Mouse (Mus musculus) myocyte (in vitro differentiated cells): ENCODE results near the gene Susd4. TPM values are rescaled to one million over a fixed set of nuclear protein-coding genes. Genes with fewer than 3 reads are reported as not detected.

Source experiments
- H3K27me3 ChIP-seq: one replicate; pipeline ENCODE4 v1.6.1; 2011; ENCODE audit not compliant: control insufficient read depth, insufficient read depth, insufficient read length
- H3K36me3 ChIP-seq: one replicate; pipeline ENCODE4 v1.6.1; 2011; ENCODE audit not compliant: control insufficient read depth, insufficient read depth
- H3K4me2 ChIP-seq: one replicate; pipeline ENCODE4 v1.6.1; 2011; ENCODE audit warnings: low read depth, control low read depth
- H3K4me3 ChIP-seq: one replicate; pipeline ENCODE4 v1.5.1; 2011; ENCODE audit warnings: mild to moderate bottlenecking, control low read depth, moderate library complexity
- H3K79me2 ChIP-seq: one replicate; pipeline ENCODE4 v1.6.1; 2011; ENCODE audit not compliant: control insufficient read depth, insufficient read depth
- H3ac ChIP-seq: one replicate; pipeline ENCODE4 v1.6.1; 2011; ENCODE audit not compliant: control insufficient read depth, insufficient read length
- CEBPB ChIP-seq: IDR thresholded peaks from 2 replicates; pipeline ENCODE4 v1.6.1; 2011; ENCODE audit warnings: mild to moderate bottlenecking, moderate library complexity; ENCODE audit not compliant: poor library complexity, insufficient read depth, severe bottlenecking
- E2F4 ChIP-seq: IDR thresholded peaks from one replicate; pipeline ENCODE4 v1.6.1; 2011; ENCODE audit warnings: mild to moderate bottlenecking, control low read depth, moderate library complexity; ENCODE audit not compliant: insufficient read depth
- MAX ChIP-seq: IDR thresholded peaks from one replicate; pipeline ENCODE4 v1.6.1; 2011; ENCODE audit warnings: low read depth, mild to moderate bottlenecking, control low read depth
- MYOD1 ChIP-seq, 3 experiments: IDR thresholded peaks; one replicate each; pipeline ENCODE4 v1.6.1; 2011; ENCODE audit warnings: control low read depth in 2 of 3, low read depth in 2 of 3, mild to moderate bottlenecking in 2 of 3, moderate library complexity in 1 of 3; ENCODE audit not compliant: insufficient read length in 2 of 3, control insufficient read depth in 1 of 3
- MYOG ChIP-seq, 3 experiments: IDR thresholded peaks; one replicate each; pipeline ENCODE4 v1.6.1; 2011; ENCODE audit warnings: control low read depth in 2 of 3, low read depth in 2 of 3, mild to moderate bottlenecking in 2 of 3; ENCODE audit not compliant: insufficient read length in 2 of 3, control insufficient read depth in 1 of 3, insufficient read depth in 1 of 3
- POLR2A ChIP-seq: IDR thresholded peaks from one replicate; pipeline ENCODE4 v1.6.1; 2011; ENCODE audit warnings: low read depth, mild to moderate bottlenecking, control low read depth, moderate library complexity; ENCODE audit not compliant: insufficient read length
- POLR2AphosphoS2 ChIP-seq: IDR thresholded peaks from one replicate; pipeline ENCODE4 v1.6.1; 2011; ENCODE audit warnings: low read depth, control low read depth; ENCODE audit not compliant: insufficient read length
- REST ChIP-seq: IDR thresholded peaks from one replicate; pipeline ENCODE4 v1.6.1; 2011; ENCODE audit warnings: mild to moderate bottlenecking, control low read depth, moderate library complexity; ENCODE audit not compliant: insufficient read depth, insufficient read length
- SRF ChIP-seq: IDR thresholded peaks from one replicate; pipeline ENCODE4 v1.6.1; 2011; ENCODE audit warnings: low read depth; ENCODE audit not compliant: control insufficient read depth, insufficient read length
- TCF12 ChIP-seq: IDR thresholded peaks from one replicate; pipeline ENCODE4 v1.6.1; 2011; ENCODE audit warnings: mild to moderate bottlenecking, control low read depth; ENCODE audit not compliant: poor library complexity, insufficient read depth, severe bottlenecking
- TCF3 ChIP-seq: IDR thresholded peaks from one replicate; pipeline ENCODE4 v1.6.1; 2011; ENCODE audit warnings: low read depth, control low read depth; ENCODE audit not compliant: insufficient read length
- USF1 ChIP-seq: IDR thresholded peaks from one replicate; pipeline ENCODE4 v1.6.1; 2011; ENCODE audit warnings: low read depth, mild to moderate bottlenecking, control low read depth, moderate library complexity
- polyA plus RNA-seq: library from polyadenylated mRNA; unstranded; fragments of >200 nt; fragmentation: generic; extraction: Trizol; gene quantifications from one replicate; pipeline ENCODE4 v1.2.1, GENCODE M21; 2012; ENCODE audit warnings: missing spikeins

Susd4 gene
- polyA plus RNA-seq, 1 experiment, result 0.04 TPM

- Histone ChIP-seq H3K79me2 (no peaks in the 10 kb centered on the region), H3K4me2 (no peak overlapping the region), H3K36me3 (no peaks in the 10 kb centered on the region), H3K27me3 (no peaks in the 10 kb centered on the region), H3ac (no peak overlapping the region), H3K4me3 (no peak overlapping the region)
- TF ChIP-seq SRF, result no peak
- TF ChIP-seq POLR2A, result no peak
- TF ChIP-seq CEBPB, result no peak
- TF ChIP-seq MYOG (IDR thresholded peaks at IDR 0.05; ENCODE audit: control insufficient read depth in 1 of 3, insufficient read depth in 1 of 3, insufficient read length in 2 of 3, low read depth in 2 of 3), result no peak
Observed at GRCm38 (mm10) chr1:182937486-182938120, 173.9 kb downstream of the Susd4 start.

GRCm38 (mm10) chr1:182941921-182942320 lies 178.3 kb downstream of the Susd4 start:
- no peak overlapping the region for H3ac ChIP-seq
- H3K4me2 ChIP-seq, result no peak overlapping the region
- H3K79me2 ChIP-seq, result no peaks in the 10 kb centered on the region
- H3K36me3 ChIP-seq, result no peaks in the 10 kb centered on the region
- no peak overlapping the region for H3K4me3 ChIP-seq
- no peaks in the 10 kb centered on the region for H3K27me3 ChIP-seq
- TF ChIP-seq POLR2AphosphoS2 (no peak), SRF (no peak), POLR2A (no peak), MAX (no peak), MYOD1 (IDR thresholded peaks at IDR 0.05; ENCODE audit: control insufficient read depth in 1 of 3, insufficient read length in 2 of 3, low read depth in 2 of 3) (no peak), TCF3 (no peak), MYOG (IDR thresholded peaks at IDR 0.05; ENCODE audit: control insufficient read depth in 1 of 3, insufficient read depth in 1 of 3, insufficient read length in 2 of 3, low read depth in 2 of 3) (no peak), USF1 (no peak)

- no peak overlapping the region for H3K4me3 ChIP-seq
- H3ac ChIP-seq, result no peak overlapping the region
- no peak for TF ChIP-seq MAX
- TF ChIP-seq USF1, result no peak
- TF ChIP-seq TCF3, result no peak
- no peak for TF ChIP-seq CEBPB
- no peak for TF ChIP-seq TCF12
- no peak for TF ChIP-seq POLR2A
- no peak for TF ChIP-seq MYOG (IDR thresholded peaks at IDR 0.05; ENCODE audit: control insufficient read depth in 1 of 3, insufficient read depth in 1 of 3, insufficient read length in 2 of 3, low read depth in 2 of 3)
- TF ChIP-seq POLR2AphosphoS2, result no peak
- TF ChIP-seq MYOD1 (IDR thresholded peaks at IDR 0.05; ENCODE audit: control insufficient read depth in 1 of 3, insufficient read length in 2 of 3, low read depth in 2 of 3), result no peak
- no peak for TF ChIP-seq REST
- no peak for TF ChIP-seq E2F4
- H3K36me3 ChIP-seq, result no peaks in the 10 kb centered on the region
- H3K4me2 ChIP-seq, result no peak overlapping the region
- H3K27me3 ChIP-seq, result no peaks in the 10 kb centered on the region
- H3K79me2 ChIP-seq, result no peaks in the 10 kb centered on the region
Observed at GRCm38 (mm10) chr1:182943911-182944310, 180.3 kb downstream of the Susd4 start.

- Histone ChIP-seq H3K4me3 (no peak overlapping the region), H3K36me3 (no peaks in the 10 kb centered on the region), H3K27me3 (no peaks in the 10 kb centered on the region), H3K4me2 (peak overlapping the region; percentile 40), H3ac (no peak overlapping the region), H3K79me2 (no peaks in the 10 kb centered on the region)
- TF ChIP-seq SRF (no peak), CEBPB (peak; percentile 73), USF1 (no peak), POLR2AphosphoS2 (no peak), TCF3 (no peak), MAX (no peak), MYOD1 (IDR thresholded peaks at IDR 0.05; ENCODE audit: control insufficient read depth in 1 of 3, insufficient read length in 2 of 3, low read depth in 2 of 3) (no peak)
Observed at GRCm38 (mm10) chr1:182944638-182945037, 181.0 kb downstream of the Susd4 start.

- H3K27me3 ChIP-seq, result no peaks in the 10 kb centered on the region
- no peak for TF ChIP-seq TCF12
- no peak for TF ChIP-seq CEBPB
- TF ChIP-seq POLR2A, result no peak
- TF ChIP-seq MYOG (IDR thresholded peaks at IDR 0.05; ENCODE audit: control insufficient read depth in 1 of 3, insufficient read depth in 1 of 3, insufficient read length in 2 of 3, low read depth in 2 of 3), result no peak
- TF ChIP-seq REST, result no peak
- TF ChIP-seq SRF, result no peak
- TF ChIP-seq E2F4, result no peak
- TF ChIP-seq USF1, result no peak
- no peak for TF ChIP-seq MAX
- TF ChIP-seq TCF3, result no peak
- TF ChIP-seq MYOD1 (IDR thresholded peaks at IDR 0.05; ENCODE audit: control insufficient read depth in 1 of 3, insufficient read length in 2 of 3, low read depth in 2 of 3), result no peak
- TF ChIP-seq POLR2AphosphoS2, result no peak
Observed at GRCm38 (mm10) chr1:182945561-182945960, 181.9 kb downstream of the Susd4 start.

More at GRCm38 (mm10) chr1:182945561-182945960, 181.9 kb downstream of the Susd4 start:
- Histone ChIP-seq H3K4me2 (no peak overlapping the region), H3K4me3 (no peak overlapping the region), H3K36me3 (no peaks in the 10 kb centered on the region), H3K79me2 (no peaks in the 10 kb centered on the region), H3ac (no peak overlapping the region)
